Mouse (Mus musculus) layer of hippocampus, postnatal 10 days (tissue): Measurements from ENCODE around the gene Sf3a3. TPM values are rescaled to one million over a fixed set of nuclear protein-coding genes. Genes with fewer than 3 reads are reported as not detected.
A peak's percentile ranks its signal among the peaks of the same experiment; 100 is the strongest.

Source experiments
- DNase-seq, 2 experiments: peaks; one replicate each; pipeline ENCODE4 v3.0.0; 2021; ENCODE audit warnings: low spot score in 2 of 2
- total RNA-seq, 2 experiments: library from RNA; stranded (reverse); gene quantifications; 2 replicates each; pipeline ENCODE4 v1.2.3; 2021

Sf3a3 gene
- total RNA-seq, 2 experiments from 2014 or later: 36.8 to 41.3 TPM

DNA sequence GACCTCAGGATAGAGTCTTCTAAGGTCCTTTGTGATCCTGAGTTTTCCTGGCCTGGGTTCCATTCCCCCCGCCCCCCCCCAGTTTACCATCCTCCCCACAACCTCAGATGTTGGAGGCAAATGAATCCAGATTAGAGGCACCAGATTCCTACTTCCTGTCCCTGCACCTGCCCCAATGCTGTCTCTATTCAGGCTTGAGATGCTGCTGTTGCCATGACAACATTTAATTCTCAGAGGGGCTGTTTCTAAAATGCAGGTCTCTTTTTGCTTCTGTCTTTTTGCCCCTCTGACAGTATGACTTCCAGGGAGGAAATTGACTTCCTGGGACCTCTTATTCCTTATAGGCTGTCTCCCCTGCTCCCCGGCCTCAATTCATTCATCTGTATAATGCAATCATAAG lies 22.4 kb downstream of the Sf3a3 start:
- DNase-seq: no peak

DNA sequence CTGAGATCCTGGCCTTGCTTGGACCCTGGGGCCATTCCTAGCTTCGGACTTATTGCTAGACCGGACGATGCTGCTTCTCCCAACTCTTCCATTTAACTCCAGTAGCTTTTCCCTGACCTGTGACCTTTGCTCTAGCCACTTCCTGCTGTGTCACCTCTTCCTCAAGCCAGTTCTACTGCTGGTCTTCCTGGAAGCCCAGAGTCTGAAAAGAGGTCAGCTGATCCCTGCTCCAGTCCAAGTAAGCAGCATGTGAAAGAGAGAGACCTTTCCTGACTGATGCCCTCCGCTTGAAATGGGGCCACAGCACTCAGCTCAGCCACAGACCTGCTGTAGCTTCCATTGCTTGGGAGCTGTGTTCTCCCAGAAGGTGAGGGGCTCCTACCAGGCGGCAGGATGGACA lies 22.9 kb downstream of the Sf3a3 start:
- no peak for DNase-seq

DNA sequence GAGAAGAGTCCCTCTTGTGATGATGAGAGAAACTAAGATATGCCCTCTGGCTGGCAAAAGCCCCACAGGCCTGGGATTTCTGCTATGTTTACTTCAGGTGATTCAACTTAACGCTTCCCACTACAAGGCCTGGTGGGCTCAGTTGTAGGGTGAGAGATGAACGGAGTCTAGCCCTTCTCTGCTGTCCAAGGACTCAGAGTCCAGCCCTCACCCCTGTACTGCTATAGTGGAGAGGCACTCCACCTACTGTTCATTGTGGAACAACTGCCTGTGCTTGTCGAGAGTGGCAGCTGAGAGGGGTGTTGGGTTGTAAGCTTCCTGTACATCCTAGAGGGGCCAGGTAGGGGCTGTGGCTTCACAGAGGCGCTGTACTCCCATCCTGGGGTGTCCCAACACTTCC lies 23.4 kb downstream of the Sf3a3 start:
- DNase-seq: no peak

DNA sequence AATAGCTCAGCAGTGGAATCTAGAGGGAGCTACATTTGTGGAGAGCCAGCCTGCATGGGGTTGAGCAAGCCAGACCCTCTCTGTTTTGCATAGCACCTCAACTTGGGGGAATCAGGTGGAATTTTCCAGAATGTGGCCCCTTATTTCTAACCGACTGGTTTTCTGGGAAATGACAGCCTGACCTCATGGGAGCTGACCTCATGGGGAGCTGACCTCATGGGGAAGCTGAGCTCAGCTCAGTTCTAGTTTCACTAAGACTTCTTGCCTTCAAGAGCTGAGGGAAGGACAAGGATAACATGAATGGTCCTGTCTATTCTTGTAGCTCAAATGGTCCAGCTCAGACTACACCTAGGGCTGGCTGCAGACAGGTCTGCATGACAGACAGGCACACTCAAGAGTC lies 24.2 kb downstream of the Sf3a3 start:
- no peak for DNase-seq

DNA sequence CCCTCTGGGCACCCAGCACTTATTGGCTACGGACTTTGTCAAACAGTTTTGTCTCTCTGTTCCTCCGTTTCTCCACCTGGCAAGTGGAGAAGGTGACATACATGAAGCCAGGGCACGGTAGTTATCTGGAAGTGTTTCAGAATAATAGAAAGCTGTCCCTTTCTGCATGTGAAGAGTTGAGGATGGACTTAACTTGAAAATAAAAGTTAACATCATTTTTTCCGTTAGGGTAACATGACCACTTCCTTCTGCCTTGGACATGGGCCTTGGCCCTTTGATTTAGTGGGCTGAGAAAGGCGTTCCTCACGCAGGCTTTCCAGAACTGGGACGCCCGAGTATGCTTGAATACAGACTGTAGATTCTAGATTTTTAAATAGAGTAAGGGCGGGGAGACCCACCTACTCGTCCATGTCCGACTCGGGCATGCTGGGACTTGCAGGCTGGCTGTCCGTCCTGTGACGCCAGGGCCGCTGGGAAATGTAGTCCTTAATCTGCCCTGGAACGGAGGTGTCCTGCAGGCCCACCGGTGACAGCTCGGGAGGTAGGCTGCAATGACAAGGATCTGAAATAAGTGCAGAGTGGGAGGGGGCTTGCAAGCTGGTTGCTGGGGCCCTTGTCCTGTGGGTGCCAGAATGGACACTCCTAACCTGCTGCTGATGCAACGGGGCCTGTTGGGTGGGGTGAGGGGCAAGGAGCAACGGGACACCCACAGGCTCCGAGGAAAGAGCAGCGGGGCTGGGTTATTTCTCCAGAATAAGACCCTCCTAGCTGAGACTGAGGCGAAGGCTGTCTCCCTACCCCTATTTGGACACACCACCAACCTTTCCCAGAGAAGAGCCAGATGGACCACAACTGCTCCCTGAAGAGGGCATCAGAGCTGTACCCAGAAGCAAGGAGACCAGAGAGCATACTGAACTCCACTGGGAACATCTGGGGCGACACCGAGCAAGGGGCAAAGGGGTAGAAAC lies 27.1 kb downstream of the Sf3a3 start, which contains the start of gene Inpp5b:
Inpp5b (plus strand) TSS at position 475 of the 968 bp plus-strand sequence.
- DNase-seq: peak; percentile 80 to 87

- no peak for DNase-seq
Measured at GRCm38 (mm10) chr4:124742839-124743238, 28.3 kb downstream of the Sf3a3 start.

DNA sequence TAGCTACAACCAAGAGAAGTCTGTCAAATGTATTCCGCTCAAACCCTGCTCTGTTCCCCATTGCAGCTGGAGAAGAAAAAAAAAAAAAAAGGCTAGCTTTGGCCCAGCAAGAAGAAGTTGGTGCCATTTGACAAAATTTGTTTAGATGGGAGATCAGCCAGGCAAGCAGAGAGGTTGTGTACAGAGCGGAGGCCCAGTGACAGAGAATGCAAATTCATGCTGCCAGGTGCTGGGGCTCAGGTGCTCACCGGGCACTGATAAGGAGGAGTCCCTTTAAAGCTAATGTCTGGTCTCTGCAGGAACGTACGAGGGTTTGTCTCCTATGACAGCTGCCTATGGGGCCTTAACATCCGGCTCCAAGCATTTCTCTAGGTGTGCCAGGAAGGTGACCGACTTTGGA lies 32.0 kb downstream of the Sf3a3 start:
- DNase-seq: no peak

- DNase-seq: no peak
Measured at GRCm38 (mm10) chr4:124747851-124748250, 33.3 kb downstream of the Sf3a3 start.

GRCm38 (mm10) chr4:124751300-124752250 lies 37.0 kb downstream of the Sf3a3 start:
- peak; percentile 99 for DNase-seq

DNA sequence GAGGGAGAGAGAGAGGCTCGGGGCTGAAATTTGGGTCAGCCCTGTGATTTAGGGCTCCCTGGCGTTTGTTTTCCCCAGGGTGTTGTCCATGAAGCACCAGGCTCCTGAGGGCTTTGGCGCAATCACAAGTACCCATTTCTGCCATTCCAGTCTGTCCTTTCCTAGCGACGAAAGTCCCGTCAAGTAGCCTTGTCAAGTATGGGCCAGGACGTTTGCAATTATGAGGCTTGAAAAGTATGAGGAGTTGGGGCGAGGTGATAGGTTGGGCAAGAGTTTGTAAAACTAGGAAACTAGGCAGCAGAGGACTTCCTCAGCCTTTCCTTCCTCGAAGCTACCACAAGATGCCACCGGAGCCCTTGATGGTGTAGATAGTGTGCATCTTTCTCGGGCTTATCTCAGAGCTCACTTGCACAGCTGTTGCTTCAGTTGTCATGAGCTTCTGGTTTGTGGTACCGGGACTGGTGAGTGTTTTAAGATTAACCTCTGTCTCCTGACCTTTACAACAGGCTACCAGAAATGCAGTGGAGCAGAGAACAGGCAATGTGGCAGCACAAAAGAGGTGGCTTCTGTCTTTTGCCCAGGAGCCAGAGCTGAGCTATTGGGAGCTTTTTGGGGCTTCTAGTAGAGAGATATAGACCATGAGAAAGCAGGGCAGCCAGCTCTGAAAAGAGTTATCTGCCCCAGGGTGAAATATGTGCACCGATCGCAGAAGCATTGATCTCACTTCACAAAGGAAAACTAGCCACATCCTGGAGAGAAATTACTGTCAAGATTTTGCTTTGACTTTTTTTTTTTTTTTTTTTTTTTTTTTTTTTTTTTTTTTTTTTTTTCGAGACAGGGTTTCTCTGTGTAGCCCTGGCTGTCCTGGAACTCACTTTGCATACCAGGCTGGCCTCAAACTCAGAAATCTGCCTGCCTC lies 38.0 kb downstream of the Sf3a3 start:
- DNase-seq: no peak

DNA sequence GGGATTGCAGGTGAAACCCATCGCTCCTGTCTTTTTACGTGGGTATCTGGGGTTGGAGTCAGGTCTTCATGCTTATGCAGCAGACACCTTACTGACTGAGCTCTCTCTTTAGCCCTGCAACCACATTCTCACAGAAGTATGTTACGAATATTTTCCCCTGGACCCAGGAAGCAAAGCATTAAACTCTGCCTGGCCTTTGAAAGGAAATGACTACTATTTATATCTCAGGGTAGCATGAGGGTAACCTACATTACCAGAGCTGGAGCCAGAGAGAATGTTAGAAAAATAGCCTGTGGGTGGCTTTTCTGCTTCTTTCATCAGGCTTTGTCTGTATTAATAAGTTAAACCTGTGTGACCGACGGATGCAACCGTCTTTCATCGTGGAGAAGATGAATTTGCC lies 41.0 kb downstream of the Sf3a3 start:
- DNase-seq: no peak

GRCm38 (mm10) chr4:124759305-124759811 lies 44.8 kb downstream of the Sf3a3 start:
- no peak for DNase-seq

DNA sequence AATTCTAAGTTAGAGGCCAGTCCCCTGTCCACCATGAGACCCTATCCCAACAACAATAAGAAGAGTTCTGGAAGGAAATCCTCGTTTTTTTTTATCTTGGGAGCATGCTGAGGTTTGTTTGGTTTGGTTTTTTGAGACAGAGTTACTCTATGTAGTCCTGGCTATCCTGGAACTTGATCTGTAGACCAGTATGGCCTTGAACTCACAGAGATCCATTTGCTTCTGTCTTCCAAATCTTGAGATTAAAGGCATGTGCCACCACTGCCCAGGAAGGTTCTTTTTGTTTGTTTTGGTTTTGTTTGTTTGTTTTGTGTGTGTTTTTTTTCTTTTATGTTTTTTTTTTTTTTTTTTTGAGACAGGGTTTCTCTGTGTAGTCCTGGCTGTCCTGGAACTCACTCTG lies 46.6 kb downstream of the Sf3a3 start:
- DNase-seq: no peak

- no peak for DNase-seq
Measured at GRCm38 (mm10) chr4:124762858-124763452, 48.4 kb downstream of the Sf3a3 start.

DNA sequence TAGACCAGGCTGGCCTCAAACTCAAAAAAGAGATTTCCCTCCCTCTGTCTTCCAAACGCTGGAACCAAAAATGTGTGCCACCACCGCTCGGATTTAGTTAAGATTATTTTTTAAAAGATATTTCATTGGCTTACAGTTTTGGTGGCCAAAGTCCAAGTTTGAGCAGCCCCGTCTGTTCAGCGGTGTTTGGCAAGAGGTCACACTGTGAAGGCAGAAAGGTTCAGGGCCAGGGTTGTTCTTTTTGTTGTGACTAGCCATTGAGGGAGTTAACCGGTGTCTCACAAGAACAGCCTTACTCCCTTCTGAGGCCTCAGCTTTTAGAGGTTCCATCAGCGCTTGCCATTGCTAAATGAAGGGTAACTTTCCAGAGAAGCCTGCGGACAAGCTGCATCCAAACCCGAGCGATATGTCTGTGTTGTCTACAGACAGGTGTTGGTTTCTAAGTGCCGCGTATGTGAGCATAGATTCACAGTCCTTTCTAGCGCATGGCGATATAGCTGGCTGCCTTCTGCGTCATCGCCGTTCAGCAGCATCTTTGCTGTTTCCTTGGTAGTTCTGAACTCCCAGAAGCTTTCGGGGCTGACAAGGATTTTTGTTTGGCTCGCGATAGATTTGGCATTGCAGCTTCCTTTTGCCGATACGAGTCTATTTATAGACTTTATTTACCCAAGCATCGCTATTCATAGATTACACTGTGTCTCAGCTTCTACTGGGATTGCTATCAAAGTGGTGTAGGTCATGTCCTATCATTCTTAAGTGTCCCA lies 51.4 kb downstream of the Sf3a3 start:
- DNase-seq: no peak

- no peak for DNase-seq
Measured at GRCm38 (mm10) chr4:124766566-124766940, 52.0 kb downstream of the Sf3a3 start.

GRCm38 (mm10) chr4:124768963-124769591 lies 54.5 kb downstream of the Sf3a3 start:
- DNase-seq: no peak

DNA sequence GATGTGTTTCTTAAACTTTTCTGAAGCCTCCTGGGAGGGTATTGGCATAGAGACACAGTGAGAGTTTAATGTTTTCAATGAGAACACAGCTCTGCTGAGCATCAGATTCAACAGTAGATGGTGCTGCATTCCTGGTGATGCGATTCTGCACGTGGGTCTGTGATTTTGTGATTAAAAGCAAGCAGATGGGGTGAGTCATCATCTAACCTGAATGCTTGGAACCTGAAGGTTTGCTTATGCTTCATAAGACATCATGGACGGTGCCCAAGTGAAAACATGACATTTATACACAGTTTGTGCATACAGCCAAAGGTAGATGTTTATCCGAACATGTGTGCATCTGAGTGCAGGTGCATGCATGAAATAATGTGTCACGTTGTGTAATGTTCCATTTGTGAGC lies 56.0 kb downstream of the Sf3a3 start:
- no peak for DNase-seq

GRCm38 (mm10) chr4:124772125-124772524 lies 57.5 kb downstream of the Sf3a3 start:
- no peak for DNase-seq
